Mouse (Mus musculus) midbrain, postnatal 0 days (tissue): ENCODE results near the gene Nqo2. TPM values are rescaled to one million over a fixed set of nuclear protein-coding genes. Genes with fewer than 3 reads are reported as not detected.
"Not testable (repeated sequence)": the region's sequence is repeated elsewhere in the genome, so short reads cannot be mapped to it uniquely, and the experiment has no call there.

Source experiments
- ATAC-seq: fragments of 200-750 bp; cut with Nextera tagmentation; 2 replicates; pipeline ENCODE4 v1.8.0; 2017; ENCODE audit warnings: moderate number of reproducible peaks, mild to moderate bottlenecking, moderate TSS enrichment, moderate library complexity; ENCODE audit not compliant: low FRiP score
- DNase-seq: peaks from one replicate; pipeline ENCODE4 v3.0.0-alpha.2; 2015; ENCODE audit warnings: low spot score
- H3K27ac ChIP-seq: fragments of 300-500 bp; sonication (generic); 2 replicates; pipeline ENCODE4 v1.5.1; 2014; ENCODE audit warnings: low read depth, mild to moderate bottlenecking, low read length, mixed read lengths
- H3K27me3 ChIP-seq: fragments of 300-500 bp; sonication (generic); 2 replicates; pipeline ENCODE4 v1.6.1; 2014; ENCODE audit warnings: low read length, control low read depth, mixed read lengths; ENCODE audit not compliant: insufficient read depth
- H3K36me3 ChIP-seq: fragments of 300-500 bp; sonication (generic); 2 replicates; pipeline ENCODE4 v1.6.1; 2014; ENCODE audit warnings: low read length, control low read depth, mixed read lengths; ENCODE audit not compliant: insufficient read depth
- H3K4me1 ChIP-seq: fragments of 300-500 bp; sonication (generic); 2 replicates; pipeline ENCODE4 v1.6.1; 2014; ENCODE audit warnings: mild to moderate bottlenecking, control low read depth, antibody characterized with exemption, low read length, mixed read lengths; ENCODE audit not compliant: insufficient read depth
- H3K4me2 ChIP-seq: fragments of 300-500 bp; sonication (generic); 2 replicates; pipeline ENCODE4 v1.6.1; 2014; ENCODE audit warnings: low read depth, mild to moderate bottlenecking, low read length, mixed read lengths; ENCODE audit not compliant: poor library complexity, severe bottlenecking
- H3K4me3 ChIP-seq: fragments of 300-500 bp; sonication (generic); 2 replicates; pipeline ENCODE4 v1.5.1; 2014; ENCODE audit warnings: low read depth, mild to moderate bottlenecking, low read length, moderate library complexity
- H3K9ac ChIP-seq: fragments of 300-500 bp; sonication (generic); replicated peaks from 2 replicates; pipeline ENCODE4 v1.6.1; 2014; ENCODE audit warnings: mild to moderate bottlenecking, low read length, moderate library complexity, mixed read lengths; ENCODE audit not compliant: poor library complexity, severe bottlenecking
- H3K9me3 ChIP-seq: fragments of 300-500 bp; sonication (generic); 2 replicates; pipeline ENCODE4 v1.6.1; 2016; ENCODE audit warnings: low read length, control low read depth
- CTCF ChIP-seq: IDR thresholded peaks from 2 replicates; pipeline ENCODE4 v1.5.1; 2016; ENCODE audit warnings: antibody characterized with exemption, mild to moderate bottlenecking
- WGBS: fragments of 180-500 bp; shearing (Covaris S2); extraction: QIAGEN DNeasy Blood & Tissue Kit; methylation state at CpG from one replicate; pipeline ENCODE4 v1.1.7; 2014; 5-methylcytosine and 5-hydroxymethylcytosine counted together
- polyA plus RNA-seq: library from polyadenylated mRNA; unstranded; fragments of >200 nt; fragmentation: Nextera tagmentation; extraction: Ambion mirVana; gene quantifications from 2 replicates; pipeline ENCODE4 v1.2.1, GENCODE M21; 2015
- total RNA-seq: library from RNA; depleted of rRNA; stranded (reverse); fragments of >200 nt; gene quantifications from 2 replicates; pipeline ENCODE4 v1.2.3, GENCODE M21; 2014

Gene Nqo2
- total and polyA plus RNA-seq, 2 experiments from 2014 or later, result 5.9 to 7.3 TPM

- ATAC-seq (peak; percentile 91), DNase-seq (peak; percentile 41)
- Histone ChIP-seq H3K9ac (peak overlapping the region; percentile 89), H3K9me3 (no peaks in the 10 kb centered on the region), H3K4me2 (peak overlapping the region; percentile 85), H3K36me3 (no peaks in the 10 kb centered on the region), H3K27ac (peak overlapping the region; percentile 26; the same call in 1 of the 2 replicates), H3K4me1 (no peaks in the 10 kb centered on the region), H3K27me3 (no peaks in the 10 kb centered on the region), H3K4me3 (peak overlapping the region; percentile 68)
- TF ChIP-seq CTCF, result no peak
- 1% methylated on average over 44 of the region's 44 CpGs for WGBS
These were observed 28.9 kb upstream of the Nqo2 start for GRCm38 (mm10) chr13:33935465-33936181.

- no peak for ATAC-seq
- H3K4me2 ChIP-seq, result no peak overlapping the region
- no peak overlapping the region for H3K4me3 ChIP-seq
- no peak overlapping the region for H3K9ac ChIP-seq
- no peak overlapping the region for H3K27ac ChIP-seq
- H3K9me3 ChIP-seq, result no peaks in the 10 kb centered on the region
- H3K4me1 ChIP-seq, result no peaks in the 10 kb centered on the region
- TF ChIP-seq CTCF, result no peak
- WGBS, result 65% methylated on average over 5 of the region's 5 CpGs
- no peaks in the 10 kb centered on the region for H3K27me3 ChIP-seq
- no peaks in the 10 kb centered on the region for H3K36me3 ChIP-seq
- no peak for DNase-seq
These were observed 27.3 kb upstream of the Nqo2 start for GRCm38 (mm10) chr13:33937151-33937550.

DNA sequence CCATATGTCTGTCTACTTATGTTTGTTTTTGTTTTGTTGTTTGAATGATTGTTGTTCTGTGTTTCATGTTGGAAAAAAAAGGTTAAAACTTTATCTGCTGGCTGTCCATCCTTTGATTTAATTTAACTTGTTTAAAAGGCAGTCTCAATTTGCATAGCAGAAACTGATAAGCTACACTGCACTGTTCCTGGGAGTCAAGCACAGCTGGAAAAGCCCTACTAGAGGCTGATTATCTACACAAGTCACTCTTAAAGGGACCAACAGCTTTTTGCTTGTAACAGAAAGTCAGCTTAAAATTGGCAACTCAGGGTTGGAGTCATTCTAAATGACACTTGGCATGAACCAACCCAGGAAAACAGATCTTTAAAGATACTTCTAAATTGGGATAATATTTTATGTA is 26.9 kb upstream of the Nqo2 start:
- ATAC-seq, H3K27ac ChIP-seq: not testable (repeated sequence)

GRCm38 (mm10) chr13:33941288-33941808 is 23.1 kb upstream of the Nqo2 start:
- Histone ChIP-seq H3K4me2 (no peak overlapping the region), H3K27ac (no peak overlapping the region), H3K27me3 (no peaks in the 10 kb centered on the region), H3K9ac (no peak overlapping the region), H3K9me3 (no peaks in the 10 kb centered on the region), H3K4me1 (no peaks in the 10 kb centered on the region), H3K36me3 (no peaks in the 10 kb centered on the region), H3K4me3 (no peak overlapping the region)
- no peak for DNase-seq
- WGBS, result 90% methylated on average over 5 of the region's 5 CpGs
- TF ChIP-seq CTCF, result no peak
- ATAC-seq, result no peak

More for the DNA sequence above, 26.9 kb upstream of the Nqo2 start:
- not testable (repeated sequence) for H3K9ac ChIP-seq, DNase-seq, H3K36me3 ChIP-seq, H3K9me3 ChIP-seq, H3K4me3 ChIP-seq, H3K27me3 ChIP-seq, H3K4me1 ChIP-seq, H3K4me2 ChIP-seq

GRCm38 (mm10) chr13:33942212-33942779 is 22.2 kb upstream of the Nqo2 start:
- DNase-seq (no peak), ATAC-seq (no peak)
- Histone ChIP-seq H3K4me1 (no peaks in the 10 kb centered on the region), H3K4me2 (no peak overlapping the region), H3K27ac (no peak overlapping the region), H3K4me3 (no peak overlapping the region), H3K36me3 (no peaks in the 10 kb centered on the region), H3K27me3 (no peaks in the 10 kb centered on the region), H3K9ac (no peak overlapping the region), H3K9me3 (no peaks in the 10 kb centered on the region)
- peak; percentile 55 for TF ChIP-seq CTCF
- WGBS, result 40% methylated on average over 4 of the region's 4 CpGs
